Mouse (Mus musculus) ovary, postnatal 10 days (tissue): ENCODE measurements around the gene Slc17a3.

ENCODE experiments used
- DNase-seq: peaks from one replicate; pipeline ENCODE4 v3.0.0; 2022; ENCODE audit warnings: low spot score

The Slc17a3 gene

GRCm38 (mm10) chr13:23839308-23839707, at the start of gene Slc17a3:
Gene Slc17a3, plus strand, starts transcription at chr13:23839434.
- no peak for DNase-seq

- no peak for DNase-seq
These were observed 46.7 kb upstream of the Slc17a3 start for GRCm38 (mm10) chr13:23792520-23792919.

- no peak for DNase-seq
These were observed 39.8 kb upstream of the Slc17a3 start for GRCm38 (mm10) chr13:23799405-23799804.

GRCm38 (mm10) chr13:23804532-23804931, 34.7 kb upstream of the Slc17a3 start:
- no peak for DNase-seq

- DNase-seq = no peak
These were observed 32.7 kb upstream of the Slc17a3 start, which contains the start of gene Slc17a2 for GRCm38 (mm10) chr13:23806422-23807052. Gene Slc17a2, plus strand, starts transcription at chr13:23806993.

- no peak for DNase-seq
These were observed 23.1 kb upstream of the Slc17a3 start for GRCm38 (mm10) chr13:23816148-23816547.

- DNase-seq = no peak
These were observed 18.9 kb upstream of the Slc17a3 start for GRCm38 (mm10) chr13:23820179-23820940.

- DNase-seq = no peak
These were observed 17.0 kb upstream of the Slc17a3 start for GRCm38 (mm10) chr13:23822213-23822612.

- DNase-seq = no peak
These were observed 12.6 kb upstream of the Slc17a3 start for GRCm38 (mm10) chr13:23826606-23827005.

- no peak for DNase-seq
These were observed 6.2 kb upstream of the Slc17a3 start for GRCm38 (mm10) chr13:23833053-23833452.

GRCm38 (mm10) chr13:23834836-23835235, 4.4 kb upstream of the Slc17a3 start:
- no peak for DNase-seq

- DNase-seq = no peak
These were observed 2.6 kb upstream of the Slc17a3 start for GRCm38 (mm10) chr13:23836630-23837029.

- no peak for DNase-seq
These were observed 6.6 kb downstream of the Slc17a3 start for GRCm38 (mm10) chr13:23845851-23846250.

GRCm38 (mm10) chr13:23849299-23849698, 10.1 kb downstream of the Slc17a3 start:
- no peak for DNase-seq

- no peak for DNase-seq
These were observed 17.2 kb downstream of the Slc17a3 start for GRCm38 (mm10) chr13:23856401-23856800.

- DNase-seq = no peak
These were observed 22.6 kb downstream of the Slc17a3 start for GRCm38 (mm10) chr13:23861815-23862214.

- DNase-seq = no peak
These were observed 25.5 kb downstream of the Slc17a3 start for GRCm38 (mm10) chr13:23864711-23865110.

- no peak for DNase-seq
These were observed 27.0 kb downstream of the Slc17a3 start for GRCm38 (mm10) chr13:23866086-23866710.

GRCm38 (mm10) chr13:23867000-23867399, 27.8 kb downstream of the Slc17a3 start:
- no peak for DNase-seq

GRCm38 (mm10) chr13:23867405-23867804, 28.2 kb downstream of the Slc17a3 start, which contains the start of gene Slc17a1:
Gene Slc17a1, plus strand, starts transcription at chr13:23867750.
- no peak for DNase-seq

GRCm38 (mm10) chr13:23868790-23869533, 29.7 kb downstream of the Slc17a3 start:
- no peak for DNase-seq

GRCm38 (mm10) chr13:23869996-23870395, 30.8 kb downstream of the Slc17a3 start:
- DNase-seq = no peak
